Mouse (Mus musculus) urinary bladder, postnatal 14 days (tissue): ENCODE results near the gene Gfap.

ENCODE experiments used
- DNase-seq: peaks from one replicate; pipeline ENCODE4 v3.0.0; 2021; ENCODE audit warnings: low spot score

Gene Gfap

DNA sequence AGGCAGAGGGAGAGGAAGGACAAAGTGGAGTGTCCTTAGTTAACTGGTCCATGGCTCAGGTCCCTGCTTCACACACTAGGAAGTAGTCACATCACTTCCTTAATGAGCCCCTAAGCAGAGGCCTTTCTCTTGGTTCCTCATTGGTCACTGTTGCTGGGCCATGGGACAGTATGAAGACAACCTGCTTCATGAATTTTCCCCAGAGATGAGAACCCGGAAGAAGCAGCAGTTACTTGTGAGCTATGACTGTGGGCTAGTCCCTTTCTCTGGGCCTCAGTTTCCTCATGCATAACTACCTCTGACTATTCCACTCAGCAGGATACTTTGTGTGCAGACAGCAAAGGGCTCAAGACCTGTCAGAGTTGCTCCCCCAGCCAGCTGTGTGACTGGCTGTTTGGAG, 63.3 kb downstream of the Gfap start:
- no peak for DNase-seq
